Mouse (Mus musculus) olfactory bulb, adult 2 months (tissue): ENCODE measurements around the gene Ano1.

Experiments
- CTCF ChIP-seq: fragments of 200-500 bp; IDR thresholded peaks from 2 replicates; pipeline ENCODE4 v1.5.1; 2012; ENCODE audit warnings: low read depth, mild to moderate bottlenecking, low read length, moderate library complexity; ENCODE audit not compliant: insufficient read depth
- POLR2A ChIP-seq: fragments of 200-500 bp; IDR thresholded peaks from 2 replicates; pipeline ENCODE4 v1.6.1; 2012; ENCODE audit warnings: mild to moderate bottlenecking, low read depth, low read length, moderate library complexity; ENCODE audit not compliant: insufficient read depth

- TF ChIP-seq CTCF (no peak), POLR2A (no peak)
These were observed 115.8 kb downstream of the Ano1 start for GRCm38 (mm10) chr7:144636000-144636399.
